Mouse (Mus musculus) 3T3-L1 (cell line): ENCODE data around the gene Nudt8.
"Not testable (repeated sequence)": the region's sequence is repeated elsewhere in the genome, so short reads cannot be mapped to it uniquely, and the experiment has no call there.

ENCODE experiments used
- DNase-seq: peaks from one replicate; pipeline ENCODE4 v3.0.0-alpha.2; 2015; ENCODE audit warnings: low read depth, low spot score

Gene Nudt8

GRCm38 (mm10) chr19:4013066-4013465, 12.7 kb downstream of the Nudt8 start:
- no peak for DNase-seq

GRCm38 (mm10) chr19:4014802-4015201, 14.4 kb downstream of the Nudt8 start:
- no peak for DNase-seq

DNA sequence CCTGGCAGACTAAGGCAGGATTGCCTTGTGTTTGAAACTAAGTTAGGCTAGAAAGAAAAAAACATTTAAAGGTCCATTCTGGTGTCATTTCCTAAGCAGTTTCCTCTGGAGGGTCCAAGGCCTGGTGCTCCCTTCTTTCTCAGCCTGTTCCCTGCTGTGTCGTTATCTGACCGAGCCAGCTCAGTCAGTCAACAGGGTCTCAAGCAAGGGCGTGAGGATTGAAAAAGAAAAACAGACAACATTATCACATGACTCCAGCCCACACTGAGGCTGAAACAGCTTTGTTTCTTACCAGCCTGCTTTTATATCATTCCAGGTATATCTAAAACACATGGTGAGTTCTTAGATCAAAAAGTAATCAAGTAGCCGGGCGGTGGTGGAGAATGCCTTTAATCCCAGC, 15.3 kb downstream of the Nudt8 start:
- no peak for DNase-seq

DNA sequence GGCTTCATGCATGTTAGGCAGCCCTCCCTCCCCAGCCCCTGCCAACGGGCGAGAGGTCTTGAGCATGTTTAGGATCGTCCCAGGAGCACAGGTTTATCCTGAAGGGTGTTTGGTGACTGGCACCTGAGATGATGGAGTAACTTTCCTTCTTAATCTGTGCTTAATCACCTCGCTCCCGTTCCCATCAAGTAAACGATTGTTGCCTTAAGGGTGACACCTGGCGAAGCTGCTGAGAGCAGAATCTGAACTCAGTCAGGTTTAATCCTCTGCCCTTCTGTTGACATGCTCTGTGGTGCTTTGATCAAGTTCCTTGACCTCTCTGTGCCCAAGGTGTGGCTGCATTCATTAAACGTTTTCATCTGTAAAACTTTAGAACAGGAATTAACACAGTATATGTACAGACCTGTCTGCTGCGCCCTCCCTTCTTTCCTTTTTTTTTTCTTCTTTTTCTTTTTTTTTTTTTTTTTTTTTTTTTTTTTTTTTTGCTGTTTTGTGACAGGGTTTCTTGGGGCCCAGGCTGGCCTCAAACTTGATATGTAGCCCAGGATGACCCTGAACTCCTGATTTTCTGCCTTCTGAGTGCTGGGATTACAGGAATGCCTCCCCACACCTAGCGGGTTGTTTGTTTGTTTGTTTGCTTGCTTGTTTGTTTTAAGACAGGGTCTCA, 17.7 kb downstream of the Nudt8 start:
- no peak for DNase-seq

DNA sequence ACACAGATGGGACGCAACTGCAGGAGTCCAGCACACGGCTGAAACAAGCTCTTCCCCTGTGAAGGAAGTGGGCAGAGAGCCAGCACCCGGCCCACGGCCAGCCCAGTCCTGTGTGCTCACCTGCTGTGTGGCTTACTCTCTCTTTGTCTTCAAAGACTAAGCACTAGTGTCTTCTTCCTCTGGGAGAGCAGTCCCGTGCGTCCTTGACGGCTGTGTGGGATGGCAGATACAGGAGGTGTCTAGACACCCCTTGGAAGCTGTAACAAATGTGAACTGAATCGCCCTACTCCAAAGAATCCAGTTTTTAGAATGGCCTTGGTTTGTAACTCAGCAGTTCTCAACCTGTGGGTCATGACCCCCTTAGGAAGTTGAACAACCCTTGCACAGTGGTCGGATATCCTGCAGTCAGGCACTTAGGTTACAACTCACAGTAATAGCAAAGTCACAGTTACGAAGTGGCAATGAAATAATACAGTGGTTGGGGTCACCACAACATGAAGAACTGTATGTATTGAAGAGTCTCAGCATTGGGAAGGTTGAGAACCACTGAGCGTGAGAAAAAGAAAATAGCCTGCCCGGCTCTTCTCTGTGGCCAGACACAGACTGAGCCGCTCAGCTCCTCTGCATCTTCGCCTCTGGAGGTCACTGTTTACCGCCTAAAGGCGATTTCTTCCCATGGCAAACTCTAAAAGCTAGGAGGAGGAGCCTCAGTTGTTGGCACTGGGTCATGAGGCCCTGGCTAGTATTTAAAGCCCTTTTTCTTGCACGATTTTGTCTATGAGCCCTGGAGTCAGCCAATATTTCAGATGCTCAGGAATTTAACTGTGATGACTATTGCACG, 18.6 kb downstream of the Nudt8 start:
- peak; percentile 98 for DNase-seq

DNA sequence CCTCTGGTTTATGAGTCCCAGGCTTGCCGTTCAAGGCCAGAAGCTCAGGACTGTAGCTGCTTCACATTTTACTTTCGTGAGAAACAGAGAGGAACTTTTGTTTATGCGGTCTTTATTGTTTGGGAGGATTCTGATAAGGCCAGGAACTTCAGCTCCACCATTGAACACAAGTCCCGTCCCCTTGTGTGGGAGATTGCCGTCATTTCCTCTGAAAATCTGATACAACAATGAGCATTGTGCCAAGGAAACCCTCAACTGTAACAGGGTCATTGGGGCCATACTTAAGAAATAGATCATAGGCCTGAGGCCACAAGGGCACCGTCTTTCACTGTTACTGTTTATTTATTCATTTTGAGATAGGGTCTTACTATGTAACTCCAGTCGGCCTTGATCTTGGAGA, 22.8 kb downstream of the Nudt8 start:
- DNase-seq, result no peak

DNA sequence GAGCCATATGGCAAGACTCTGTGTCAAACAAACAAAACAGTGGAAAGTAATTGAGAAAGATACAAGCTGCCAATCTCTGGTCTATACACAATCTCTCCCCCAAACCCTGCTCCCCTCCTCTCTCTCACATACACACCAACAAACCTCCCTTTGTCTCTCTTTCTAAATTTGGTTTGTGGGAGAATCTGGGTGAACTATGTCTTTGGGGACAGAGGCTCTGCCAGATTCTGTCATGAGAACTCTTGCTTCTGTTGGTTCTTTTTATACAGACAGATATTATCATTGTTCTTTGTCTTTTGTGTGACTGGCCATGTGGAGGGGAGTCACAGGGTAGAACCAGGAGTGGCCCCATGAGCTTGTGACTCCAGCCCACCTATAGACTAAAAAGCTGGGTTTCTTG, 27.2 kb downstream of the Nudt8 start:
- DNase-seq, result no peak

GRCm38 (mm10) chr19:4032668-4033067, 32.3 kb downstream of the Nudt8 start:
- no peak for DNase-seq

- DNase-seq, result no peak
Observed at GRCm38 (mm10) chr19:4033298-4033697, 32.9 kb downstream of the Nudt8 start.

DNA sequence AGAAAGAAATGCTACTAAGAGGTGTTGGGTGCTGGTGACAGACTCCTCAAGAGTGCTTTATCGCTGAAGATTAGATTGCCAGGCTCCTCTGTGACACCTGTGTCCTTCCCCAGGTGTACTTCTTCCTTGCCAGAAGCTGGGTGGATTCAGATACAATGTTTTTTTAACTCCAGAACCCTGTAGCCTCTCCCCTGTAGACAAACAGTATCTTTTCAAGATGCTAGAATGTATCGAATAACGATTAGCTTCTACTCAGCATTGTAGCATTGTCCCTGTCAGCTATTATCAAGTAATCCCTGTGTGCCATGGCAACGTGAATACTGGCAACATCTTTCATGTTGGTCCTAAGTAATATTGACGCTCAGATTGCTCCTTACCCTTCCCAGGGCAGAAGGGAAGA, 33.4 kb downstream of the Nudt8 start:
- DNase-seq, result no peak

DNA sequence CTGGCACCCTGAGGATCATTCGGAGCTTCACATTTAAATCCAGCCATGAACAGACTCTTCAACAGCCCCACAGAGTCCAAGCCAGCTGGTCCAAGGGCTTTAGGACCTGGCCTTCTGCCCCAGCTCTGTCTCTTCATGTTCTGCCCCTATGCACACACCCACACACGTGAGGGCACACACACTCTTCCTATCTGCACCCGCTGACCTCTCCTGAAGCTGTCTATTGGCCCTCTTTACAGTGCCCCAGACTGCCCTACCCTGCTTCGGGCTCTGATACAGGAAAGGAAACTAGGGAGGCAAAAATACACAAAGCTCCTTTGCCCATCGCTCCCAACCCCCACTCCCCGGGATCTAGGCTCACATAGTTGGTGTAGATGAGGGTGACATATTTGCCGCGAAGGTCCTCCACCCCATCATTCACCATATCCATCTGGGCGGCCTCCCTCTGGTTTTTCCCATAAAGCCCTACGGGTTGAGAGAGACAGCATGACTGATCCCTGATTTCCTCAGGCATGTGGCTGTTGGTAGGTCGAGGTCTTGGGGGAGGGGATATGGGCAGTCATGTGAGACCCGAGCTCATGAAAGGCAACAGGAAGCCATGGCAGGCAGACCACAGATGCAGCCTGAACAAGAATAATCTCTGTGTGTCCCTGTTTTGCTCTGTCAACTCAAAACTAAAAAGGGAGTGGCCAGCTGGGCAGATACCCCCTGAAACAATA, 36.1 kb downstream of the Nudt8 start:
- DNase-seq, result peak; percentile 53

DNA sequence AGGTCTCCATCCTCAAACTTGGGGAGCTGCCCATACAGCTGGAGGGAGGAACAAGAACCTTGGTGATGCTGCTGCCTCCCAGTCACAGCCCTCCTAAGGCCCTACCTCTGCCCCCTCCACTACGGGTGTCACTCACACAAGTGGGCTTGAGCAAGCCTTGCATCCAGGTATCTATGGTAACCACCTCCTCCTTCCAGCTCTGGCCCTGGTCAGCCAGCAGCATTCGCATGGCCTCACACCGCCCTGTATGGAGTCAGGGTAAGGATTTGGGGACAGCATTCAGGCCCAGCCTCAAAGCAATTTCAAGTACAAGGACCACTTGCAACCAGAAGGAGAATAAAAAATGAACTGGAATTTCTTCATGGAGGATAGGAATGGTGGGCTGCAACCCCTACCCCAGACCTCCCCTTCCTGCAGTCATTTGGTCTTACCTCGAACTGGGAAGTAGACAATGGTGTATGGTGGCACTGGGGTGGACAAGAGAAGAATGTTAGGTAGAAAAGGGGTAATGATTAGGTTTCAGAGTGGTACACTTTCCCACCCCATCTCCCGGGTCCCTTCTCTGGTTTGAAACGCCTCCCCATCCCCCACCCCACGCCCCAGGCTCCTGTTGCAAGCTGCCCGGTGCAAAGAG, 36.9 kb downstream of the Nudt8 start:
- peak; percentile 27 for DNase-seq

GRCm38 (mm10) chr19:4037788-4038232, 37.4 kb downstream of the Nudt8 start, which contains the start of gene Gstp1:
Gstp1 (minus strand) TSS chr19:4037985.
- peak; percentile 96 for DNase-seq

GRCm38 (mm10) chr19:4040941-4041340, 40.6 kb downstream of the Nudt8 start:
- not testable (repeated sequence) for DNase-seq

DNA sequence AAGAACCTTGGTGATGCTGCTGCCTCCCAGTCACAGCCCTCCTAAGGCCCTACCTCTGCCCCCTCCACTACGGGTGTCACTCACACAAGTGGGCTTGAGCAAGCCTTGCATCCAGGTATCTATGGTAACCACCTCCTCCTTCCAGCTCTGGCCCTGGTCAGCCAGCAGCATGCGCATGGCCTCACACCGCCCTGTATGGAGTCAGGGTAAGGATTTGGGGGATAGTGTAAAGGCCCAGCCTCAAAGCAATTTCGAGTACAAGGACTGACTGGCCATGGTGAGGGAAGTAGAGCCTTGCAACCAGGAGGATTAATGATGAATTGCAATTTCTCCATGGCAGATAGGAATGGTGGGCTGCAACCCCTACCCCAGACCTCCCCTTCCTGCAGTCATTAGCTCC, 41.1 kb downstream of the Nudt8 start:
- not testable (repeated sequence) for DNase-seq

- no peak for DNase-seq
Observed at GRCm38 (mm10) chr19:4042124-4042523, 41.7 kb downstream of the Nudt8 start.

GRCm38 (mm10) chr19:4044109-4044508, 43.7 kb downstream of the Nudt8 start:
- DNase-seq, result not testable (repeated sequence)

DNA sequence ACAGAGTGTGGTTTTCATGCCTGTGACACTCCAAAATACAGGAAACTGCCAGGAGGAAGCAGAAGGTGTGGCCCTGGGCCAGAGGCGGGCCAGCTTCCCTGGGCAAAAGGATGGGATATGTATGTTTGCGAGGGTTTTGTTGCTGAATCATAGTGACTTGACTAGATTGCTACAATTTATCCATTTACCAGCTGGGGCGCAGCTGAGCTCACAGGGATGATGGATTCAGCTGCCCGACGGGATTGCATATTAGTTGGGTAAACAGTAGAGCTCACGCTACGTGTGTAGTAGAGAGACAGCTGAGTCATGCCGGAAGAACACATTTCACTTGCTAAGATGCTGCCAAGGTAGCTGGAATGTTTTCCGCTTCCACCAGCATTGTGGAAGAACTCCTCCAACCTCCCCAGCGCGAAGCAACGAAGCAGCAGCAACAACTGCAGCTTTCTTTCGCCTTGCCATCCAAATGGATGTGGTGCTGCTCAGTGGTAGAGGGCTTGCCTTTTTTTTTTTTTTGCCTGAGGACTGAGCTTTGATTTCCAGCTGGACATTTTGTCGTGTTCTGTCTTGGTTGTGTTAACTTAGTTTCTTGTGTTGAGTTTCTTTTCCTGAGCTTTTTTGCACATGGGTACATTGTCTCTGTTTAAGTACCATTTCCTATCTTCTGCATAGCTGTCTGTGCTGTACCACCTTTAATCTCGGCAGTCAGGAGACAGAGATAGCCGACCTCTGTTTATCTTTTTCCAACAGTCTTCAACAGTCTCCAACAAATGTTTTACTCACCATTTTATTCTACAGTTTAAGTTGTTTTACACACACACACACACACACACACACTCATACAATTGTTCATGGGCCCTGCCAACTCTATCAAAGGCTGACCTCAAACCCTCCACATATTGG, 45.8 kb downstream of the Nudt8 start, which contains the start of gene Gstp2:
TSS of gene Gstp2 (minus strand) at position 58 of the 900 bp plus-strand sequence.
- peak; percentile 99 for DNase-seq

GRCm38 (mm10) chr19:4046866-4047254, 46.5 kb downstream of the Nudt8 start:
- no peak for DNase-seq

GRCm38 (mm10) chr19:4047859-4048258, 47.5 kb downstream of the Nudt8 start:
- peak; percentile 87 for DNase-seq

GRCm38 (mm10) chr19:4049069-4049468, 48.7 kb downstream of the Nudt8 start:
- not testable (repeated sequence) for DNase-seq
